Mouse (Mus musculus): Measurements from ENCODE around the gene Rhd. TPM values are rescaled to one million over a fixed set of nuclear protein-coding genes. Genes with fewer than 3 reads are reported as not detected.
"Not testable (repeated sequence)": the region's sequence is repeated elsewhere in the genome, so short reads cannot be mapped to it uniquely, and the experiment has no call there.

Gene Rhd
- polyA plus RNA-seq, 1 experiment from 2014 or later = 2.2 TPM

- H3K4me1 ChIP-seq (replicated peaks) = peaks cover 10% of the 10 kb centered on the region
- no peak overlapping the region for H3K27ac ChIP-seq (replicated peaks)
- 0 out of 2 replicates have a peak, but pooled peaks have one; percentile 34 for ATAC-seq (ENCODE audit: low FRiP score, low read depth)
- no peaks in the 10 kb centered on the region for H3K36me3 ChIP-seq
- H3K9me3 ChIP-seq = no peaks in the 10 kb centered on the region
- no peak overlapping the region for H3K9ac ChIP-seq
- peak overlapping the region; percentile 59 for H3K4me2 ChIP-seq
- H3K4me3 ChIP-seq = peak overlapping the region; percentile 27
- WGBS = 3% methylated on average over 17 of the region's 17 CpGs
- no peaks in the 10 kb centered on the region for H3K27me3 ChIP-seq
Measured at GRCm38 (mm10) chr4:134879410-134879981, 15.2 kb downstream of the Rhd start.

GRCm38 (mm10) chr4:134880041-134880440, 15.7 kb downstream of the Rhd start:
- Histone ChIP-seq H3K9me3 (no peaks in the 10 kb centered on the region), H3K27me3 (no peaks in the 10 kb centered on the region), H3K27ac (replicated peaks) (no peak overlapping the region), H3K9ac (no peak overlapping the region), H3K4me3 (peak overlapping the region; percentile 27; the same call in 1 of the 2 replicates), H3K4me2 (peak overlapping the region; percentile 59), H3K4me1 (replicated peaks) (peaks cover 10% of the 10 kb centered on the region), H3K36me3 (no peaks in the 10 kb centered on the region)
- WGBS = 32% methylated on average over 6 of the region's 6 CpGs
- no peak for ATAC-seq (ENCODE audit: low FRiP score, low read depth)

- no peak overlapping the region for H3K27ac ChIP-seq (replicated peaks)
- H3K9me3 ChIP-seq = no peaks in the 10 kb centered on the region
- H3K4me3 ChIP-seq = no peak overlapping the region
- WGBS = 39% methylated on average over 7 of the region's 7 CpGs
- H3K27me3 ChIP-seq = no peaks in the 10 kb centered on the region
- H3K9ac ChIP-seq = no peak overlapping the region
- H3K36me3 ChIP-seq = no peaks in the 10 kb centered on the region
- H3K4me1 ChIP-seq (replicated peaks) = peaks cover 10% of the 10 kb centered on the region
- no peak overlapping the region for H3K4me2 ChIP-seq
- no peak for ATAC-seq (ENCODE audit: low FRiP score, low read depth)
Measured at GRCm38 (mm10) chr4:134883266-134883665, 18.9 kb downstream of the Rhd start.

- WGBS = 92% methylated on average over 10 of the region's 10 CpGs
Measured at GRCm38 (mm10) chr4:134883808-134884207, 19.5 kb downstream of the Rhd start.

GRCm38 (mm10) chr4:134884364-134884763, 20.0 kb downstream of the Rhd start:
- no peaks in the 10 kb centered on the region for H3K27me3 ChIP-seq
- no peak overlapping the region for H3K4me2 ChIP-seq
- H3K4me1 ChIP-seq (replicated peaks) = peaks cover 6% of the 10 kb centered on the region; the same call in 1 of the 2 replicates
- no peaks in the 10 kb centered on the region for H3K9me3 ChIP-seq
- H3K9ac ChIP-seq = no peak overlapping the region
- WGBS = 97% methylated on average over 4 of the region's 4 CpGs
- no peak for ATAC-seq (ENCODE audit: low FRiP score, low read depth)
- no peaks in the 10 kb centered on the region for H3K36me3 ChIP-seq
- no peak overlapping the region for H3K27ac ChIP-seq (replicated peaks)
- no peak overlapping the region for H3K4me3 ChIP-seq

More at GRCm38 (mm10) chr4:134883808-134884207, 19.5 kb downstream of the Rhd start:
- Histone ChIP-seq H3K27me3 (no peaks in the 10 kb centered on the region), H3K36me3 (no peaks in the 10 kb centered on the region), H3K9ac (no peak overlapping the region), H3K9me3 (no peaks in the 10 kb centered on the region), H3K4me3 (no peak overlapping the region), H3K27ac (replicated peaks) (no peak overlapping the region), H3K4me2 (no peak overlapping the region), H3K4me1 (replicated peaks) (peaks cover 10% of the 10 kb centered on the region)
- no peak for ATAC-seq (ENCODE audit: low FRiP score, low read depth)

GRCm38 (mm10) chr4:134892096-134892495, 27.8 kb downstream of the Rhd start:
- H3K27me3 ChIP-seq = no peaks in the 10 kb centered on the region
- peaks cover 13% of the 10 kb centered on the region for H3K36me3 ChIP-seq
- no peak overlapping the region for H3K4me3 ChIP-seq
- no peak for ATAC-seq (ENCODE audit: low FRiP score, low read depth)
- no peaks in the 10 kb centered on the region for H3K9me3 ChIP-seq
- no peak overlapping the region for H3K9ac ChIP-seq
- 80% methylated on average over 6 of the region's 6 CpGs for WGBS
- no peak overlapping the region for H3K4me2 ChIP-seq
- no peaks in the 10 kb centered on the region for H3K4me1 ChIP-seq (replicated peaks)
- H3K27ac ChIP-seq (replicated peaks) = no peak overlapping the region

- H3K9ac ChIP-seq = no peak overlapping the region
- WGBS = 88% methylated on average over 6 of the region's 6 CpGs
- ATAC-seq (ENCODE audit: low FRiP score, low read depth) = no peak
- H3K36me3 ChIP-seq = peaks cover 62% of the 10 kb centered on the region
- no peak overlapping the region for H3K4me2 ChIP-seq
- no peak overlapping the region for H3K4me3 ChIP-seq
- no peaks in the 10 kb centered on the region for H3K4me1 ChIP-seq (replicated peaks)
- H3K27me3 ChIP-seq = no peaks in the 10 kb centered on the region
- H3K9me3 ChIP-seq = no peaks in the 10 kb centered on the region
- no peak overlapping the region for H3K27ac ChIP-seq (replicated peaks)
Measured at GRCm38 (mm10) chr4:134897256-134897655, 32.9 kb downstream of the Rhd start.

- H3K27me3 ChIP-seq = no peaks in the 10 kb centered on the region
- no peak overlapping the region for H3K9ac ChIP-seq
- no peak for ATAC-seq (ENCODE audit: low FRiP score, low read depth)
- H3K27ac ChIP-seq (replicated peaks) = no peak overlapping the region
- no peaks in the 10 kb centered on the region for H3K4me1 ChIP-seq (replicated peaks)
- 95% methylated on average over 8 of the region's 8 CpGs for WGBS
- H3K9me3 ChIP-seq = no peaks in the 10 kb centered on the region
- H3K4me2 ChIP-seq = no peak overlapping the region
- no peak overlapping the region for H3K4me3 ChIP-seq
- H3K36me3 ChIP-seq = peaks cover 89% of the 10 kb centered on the region
Measured at GRCm38 (mm10) chr4:134901126-134901525, 36.8 kb downstream of the Rhd start.

- H3K36me3 ChIP-seq = peaks cover 89% of the 10 kb centered on the region
- H3K4me2 ChIP-seq = no peak overlapping the region
- H3K4me1 ChIP-seq (replicated peaks) = no peaks in the 10 kb centered on the region
- no peak overlapping the region for H3K9ac ChIP-seq
- no peaks in the 10 kb centered on the region for H3K27me3 ChIP-seq
- no peak for ATAC-seq (ENCODE audit: low FRiP score, low read depth)
- H3K4me3 ChIP-seq = no peak overlapping the region
- WGBS = 67% methylated on average over 7 of the region's 7 CpGs
- H3K27ac ChIP-seq (replicated peaks) = no peak overlapping the region
- H3K9me3 ChIP-seq = no peaks in the 10 kb centered on the region
Measured at GRCm38 (mm10) chr4:134903046-134903445, 38.7 kb downstream of the Rhd start.

GRCm38 (mm10) chr4:134911406-134911805, 47.1 kb downstream of the Rhd start:
- WGBS = 97% methylated on average over 8 of the region's 8 CpGs
- H3K27me3 ChIP-seq = not testable (repeated sequence)

GRCm38 (mm10) chr4:134913413-134913812, 49.1 kb downstream of the Rhd start:
- Histone ChIP-seq H3K4me2 (peak overlapping the region; percentile 73), H3K27ac (replicated peaks) (no peak overlapping the region), H3K4me1 (replicated peaks) (peaks cover 21% of the 10 kb centered on the region), H3K27me3 (no peaks in the 10 kb centered on the region), H3K4me3 (peak overlapping the region; percentile 60), H3K9me3 (no peaks in the 10 kb centered on the region), H3K9ac (peak overlapping the region; percentile 68; the same call in 1 of the 2 replicates), H3K36me3 (peaks cover 11% of the 10 kb centered on the region)
- ATAC-seq (ENCODE audit: low FRiP score, low read depth) = no peak
- 25% methylated on average over 3 of the region's 3 CpGs for WGBS

More at GRCm38 (mm10) chr4:134911406-134911805, 47.1 kb downstream of the Rhd start:
- H3K36me3 ChIP-seq = peaks cover 30% of the 10 kb centered on the region
- H3K9me3 ChIP-seq; H3K4me2 ChIP-seq; ATAC-seq (ENCODE audit: low FRiP score, low read depth); H3K27ac ChIP-seq (replicated peaks); H3K9ac ChIP-seq; H3K4me3 ChIP-seq: not testable (repeated sequence)
- H3K4me1 ChIP-seq (replicated peaks) = peaks cover 21% of the 10 kb centered on the region

- Histone ChIP-seq H3K4me3 (peak overlapping the region; percentile 60), H3K27me3 (no peaks in the 10 kb centered on the region), H3K4me1 (replicated peaks) (peaks cover 21% of the 10 kb centered on the region), H3K9ac (peak overlapping the region; percentile 68), H3K9me3 (no peaks in the 10 kb centered on the region), H3K36me3 (peaks cover 4% of the 10 kb centered on the region), H3K27ac (replicated peaks) (peak overlapping the region; percentile 84), H3K4me2 (peak overlapping the region; percentile 73)
- WGBS = 2% methylated on average over 43 of the region's 43 CpGs
- ATAC-seq (ENCODE audit: low FRiP score, low read depth) = peak; percentile 72
Measured at GRCm38 (mm10) chr4:134914122-134914863, 50.0 kb downstream of the Rhd start.
